Mouse (Mus musculus) lung, postnatal 0 days (tissue): ENCODE data around the gene Defb45. TPM values are rescaled to one million over a fixed set of nuclear protein-coding genes. Genes with fewer than 3 reads are reported as not detected.

Experiments
- ATAC-seq: fragments of 200-750 bp; cut with Nextera tagmentation; 2 replicates; pipeline ENCODE4 v1.8.0; 2017; ENCODE audit warnings: moderate library complexity
- DNase-seq: peaks from one replicate; pipeline ENCODE4 v3.0.0-alpha.2; 2016; ENCODE audit warnings: low spot score
- H3K27ac ChIP-seq: fragments of 300-500 bp; sonication (generic); 2 replicates; pipeline ENCODE4 v1.5.1; 2014; ENCODE audit warnings: antibody characterized with exemption, mild to moderate bottlenecking, low read length, mixed read lengths
- H3K27me3 ChIP-seq: fragments of 300-500 bp; sonication (generic); replicated peaks from 2 replicates; pipeline ENCODE4 v1.6.1; 2014; ENCODE audit warnings: low read length, mixed read lengths; ENCODE audit not compliant: insufficient read depth
- H3K36me3 ChIP-seq: fragments of 300-500 bp; sonication (generic); 2 replicates; pipeline ENCODE4 v1.6.1; 2014; ENCODE audit warnings: low read length, mixed read lengths; ENCODE audit not compliant: insufficient read depth
- H3K4me1 ChIP-seq: fragments of 300-500 bp; sonication (generic); 2 replicates; pipeline ENCODE4 v1.6.1; 2014; ENCODE audit warnings: antibody characterized with exemption, low read depth, low read length, mixed read lengths; ENCODE audit not compliant: insufficient read depth
- H3K4me2 ChIP-seq: fragments of 300-500 bp; sonication (generic); replicated peaks from 2 replicates; pipeline ENCODE4 v1.6.1; 2014; ENCODE audit warnings: low read depth, mild to moderate bottlenecking, low read length, moderate library complexity, mixed read lengths
- H3K4me3 ChIP-seq: fragments of 300-500 bp; sonication (generic); 2 replicates; pipeline ENCODE4 v1.5.1; 2014; ENCODE audit warnings: low read depth, low read length
- H3K9ac ChIP-seq: fragments of 300-500 bp; sonication (generic); replicated peaks from 2 replicates; pipeline ENCODE4 v1.6.1; 2014; ENCODE audit warnings: low read depth, mild to moderate bottlenecking
- H3K9me3 ChIP-seq: fragments of 300-500 bp; sonication (generic); 2 replicates; pipeline ENCODE4 v1.6.1; 2016; ENCODE audit warnings: low read length, mixed read lengths
- CTCF ChIP-seq: IDR thresholded peaks from 2 replicates; pipeline ENCODE4 v1.5.1; 2016; ENCODE audit warnings: antibody characterized with exemption, mild to moderate bottlenecking
- EP300 ChIP-seq: IDR thresholded peaks from 2 replicates; pipeline ENCODE4 v1.6.1; 2016; ENCODE audit warnings: antibody characterized with exemption, mild to moderate bottlenecking, control low read depth
- WGBS: fragments of 180-500 bp; shearing (Covaris S2); extraction: QIAGEN DNeasy Blood & Tissue Kit; methylation state at CpG from one replicate; pipeline ENCODE4 v1.1.7; 2014; 5-methylcytosine and 5-hydroxymethylcytosine counted together
- polyA plus RNA-seq: library from polyadenylated mRNA; unstranded; fragments of >200 nt; fragmentation: Nextera tagmentation; extraction: Ambion mirVana; gene quantifications from 2 replicates; pipeline ENCODE4 v1.2.1, GENCODE M21; 2015

Defb45 gene
- polyA plus RNA-seq, 1 experiment from 2014 or later: not detected

GRCm38 (mm10) chr2:152600076-152600475, 877 bp upstream of the Defb45 start:
- 68% methylated on average over 6 of the region's 6 CpGs for WGBS
- Histone ChIP-seq H3K27ac (no peak overlapping the region), H3K27me3 (no peaks in the 10 kb centered on the region), H3K9ac (no peak overlapping the region), H3K4me3 (no peak overlapping the region), H3K4me2 (no peak overlapping the region), H3K9me3 (no peaks in the 10 kb centered on the region), H3K36me3 (no peaks in the 10 kb centered on the region), H3K4me1 (no peaks in the 10 kb centered on the region)
- DNase-seq (no peak), ATAC-seq (no peak)
- TF ChIP-seq EP300 (no peak), CTCF (no peak)

GRCm38 (mm10) chr2:152589021-152589420, 10.2 kb downstream of the Defb45 start:
- no peaks in the 10 kb centered on the region for H3K36me3 ChIP-seq
- no peak for DNase-seq
- no peaks in the 10 kb centered on the region for H3K27me3 ChIP-seq
- no peak overlapping the region for H3K4me2 ChIP-seq
- TF ChIP-seq EP300 (no peak), CTCF (no peak)
- no peaks in the 10 kb centered on the region for H3K4me1 ChIP-seq
- WGBS: 30% methylated on average over 6 of the region's 6 CpGs
- no peak for ATAC-seq
- H3K4me3 ChIP-seq: no peak overlapping the region
- H3K27ac ChIP-seq: no peak overlapping the region
- no peaks in the 10 kb centered on the region for H3K9me3 ChIP-seq
- H3K9ac ChIP-seq: no peak overlapping the region

GRCm38 (mm10) chr2:152588450-152588849, 10.7 kb downstream of the Defb45 start:
- H3K4me2 ChIP-seq: no peak overlapping the region
- no peaks in the 10 kb centered on the region for H3K9me3 ChIP-seq
- H3K27me3 ChIP-seq: no peaks in the 10 kb centered on the region
- no peak overlapping the region for H3K4me3 ChIP-seq
- WGBS: 26% methylated on average over 2 of the region's 2 CpGs
- no peak overlapping the region for H3K27ac ChIP-seq
- no peaks in the 10 kb centered on the region for H3K4me1 ChIP-seq
- H3K36me3 ChIP-seq: no peaks in the 10 kb centered on the region
- DNase-seq (no peak), ATAC-seq (no peak)
- TF ChIP-seq CTCF (no peak), EP300 (no peak)
- H3K9ac ChIP-seq: no peak overlapping the region

DNA sequence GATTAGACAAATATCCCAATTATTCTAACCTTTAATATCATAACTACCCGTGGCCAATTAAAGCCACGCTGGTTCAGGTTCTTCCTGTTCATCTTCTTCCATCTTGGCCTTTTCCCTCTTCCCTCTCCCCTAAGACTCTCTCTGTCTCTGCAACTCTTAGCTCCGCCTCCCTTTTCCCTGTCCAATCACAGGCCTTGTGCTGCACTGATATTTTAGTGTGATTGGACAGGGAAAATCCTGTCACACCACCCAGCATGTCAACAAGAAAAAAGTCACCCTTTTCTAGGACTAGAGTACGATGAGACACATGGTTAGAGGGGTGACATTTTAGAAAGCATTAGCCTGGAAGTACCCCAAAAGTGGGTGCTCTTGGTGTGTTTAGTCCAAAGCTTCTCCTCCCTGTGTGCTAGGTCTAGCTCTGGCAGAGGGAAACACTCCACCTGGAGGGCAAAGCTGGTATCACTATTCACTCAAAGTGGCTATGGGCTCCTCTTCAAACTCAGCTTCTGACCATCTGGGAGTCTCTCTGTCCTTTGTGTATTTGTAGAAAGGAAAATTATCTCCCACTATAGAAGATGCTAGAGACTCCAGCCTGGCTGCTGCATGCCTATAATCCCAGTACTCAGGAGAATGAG, 12.2 kb downstream of the Defb45 start:
- TF ChIP-seq CTCF (peak; percentile 58), EP300 (no peak)
- DNase-seq: no peak
- H3K4me3 ChIP-seq: no peak overlapping the region
- H3K9me3 ChIP-seq: no peaks in the 10 kb centered on the region
- no peak overlapping the region for H3K4me2 ChIP-seq
- 74% methylated on average over 4 of the region's 4 CpGs for WGBS
- H3K4me1 ChIP-seq: no peaks in the 10 kb centered on the region
- ATAC-seq: no peak
- H3K36me3 ChIP-seq: no peaks in the 10 kb centered on the region
- H3K9ac ChIP-seq: no peak overlapping the region
- no peaks in the 10 kb centered on the region for H3K27me3 ChIP-seq
- H3K27ac ChIP-seq: no peak overlapping the region

DNA sequence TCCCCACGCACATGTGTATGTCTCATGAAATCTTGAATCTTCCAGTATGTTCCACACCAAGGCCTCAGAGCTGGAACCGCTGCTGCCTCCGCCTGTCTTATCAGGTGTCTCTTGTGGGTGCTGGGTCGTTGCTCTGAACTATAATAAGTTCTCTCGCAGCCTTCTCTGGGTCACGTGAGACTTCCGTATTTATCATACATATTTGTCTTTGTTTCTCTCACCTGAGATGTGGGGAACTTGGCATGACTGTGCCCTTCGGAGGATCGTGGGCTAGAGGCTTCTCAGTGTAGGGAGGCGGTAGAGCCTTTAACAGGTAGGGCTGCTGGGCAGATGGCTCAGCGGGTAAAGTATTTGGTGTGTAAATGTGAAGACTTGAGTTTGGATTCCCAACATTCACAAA, 18.6 kb downstream of the Defb45 start:
- Histone ChIP-seq H3K27ac (no peak overlapping the region), H3K4me3 (no peak overlapping the region), H3K4me1 (no peaks in the 10 kb centered on the region), H3K9me3 (no peaks in the 10 kb centered on the region), H3K36me3 (no peaks in the 10 kb centered on the region), H3K4me2 (no peak overlapping the region), H3K9ac (no peak overlapping the region), H3K27me3 (no peaks in the 10 kb centered on the region)
- 72% methylated on average over 11 of the region's 11 CpGs for WGBS
- DNase-seq: no peak
- TF ChIP-seq EP300 (no peak), CTCF (no peak)
- no peak for ATAC-seq

DNA sequence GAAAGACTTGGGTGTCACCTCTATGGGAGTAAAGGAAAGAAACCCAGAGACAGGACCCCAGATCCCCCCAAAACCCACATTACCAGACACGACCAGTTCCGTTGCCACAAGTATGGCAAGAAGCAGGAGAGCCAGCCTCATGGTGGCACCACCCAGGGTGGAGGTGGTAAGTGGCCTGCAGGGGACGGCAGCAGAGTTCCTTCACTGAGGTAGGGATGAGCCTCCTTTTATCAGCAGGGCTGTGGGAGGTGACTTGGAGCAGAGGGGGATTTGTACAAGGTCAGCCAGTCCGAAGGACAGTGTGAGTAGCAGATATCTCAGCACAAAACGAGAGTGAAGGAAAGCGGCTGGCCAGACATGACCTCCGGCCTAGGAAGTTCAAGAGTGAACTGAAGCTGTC, 19.1 kb downstream of the Defb45 start, which contains the start of gene Defb19:
Gene Defb19, minus strand, starts transcription at position 206 of the 400 bp plus-strand sequence.
- Histone ChIP-seq H3K27ac (no peak within 1 kb of the TSS), H3K27me3 (no peaks in the 10 kb centered on the region), H3K9me3 (no peaks in the 10 kb centered on the region), H3K4me1 (no peaks in the 10 kb centered on the region), H3K36me3 (no peaks in the 10 kb centered on the region), H3K4me2 (no peak within 1 kb of the TSS), H3K4me3 (no peak within 1 kb of the TSS), H3K9ac (no peak within 1 kb of the TSS)
- WGBS: 58% methylated on average over 7 of the region's 7 CpGs
- DNase-seq (no peak), ATAC-seq (no peak)
- no peak for TF ChIP-seq CTCF
- no peak for TF ChIP-seq EP300

DNA sequence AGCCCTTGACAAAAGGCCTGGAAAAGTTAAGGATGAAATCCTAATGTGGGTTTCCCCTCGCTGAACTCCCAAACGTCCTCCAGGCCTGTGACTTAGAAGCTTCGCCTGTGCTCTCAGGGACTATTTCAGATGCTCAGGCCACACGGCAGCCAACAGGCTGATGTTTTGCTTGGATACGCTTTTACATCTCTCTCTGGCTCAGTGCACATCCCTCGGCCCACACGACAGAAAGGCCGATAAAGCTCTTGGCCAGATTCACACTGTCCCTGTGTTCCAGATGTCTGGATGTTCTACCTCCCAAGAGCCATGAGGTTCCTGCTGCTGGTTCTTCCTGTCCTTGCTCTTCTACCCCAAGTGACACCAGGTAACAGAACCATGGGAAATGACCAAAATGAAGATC, 25.7 kb downstream of the Defb45 start:
- Histone ChIP-seq H3K27ac (no peak overlapping the region), H3K4me1 (no peaks in the 10 kb centered on the region), H3K4me3 (no peak overlapping the region), H3K36me3 (no peaks in the 10 kb centered on the region), H3K9ac (no peak overlapping the region), H3K27me3 (no peaks in the 10 kb centered on the region), H3K9me3 (no peaks in the 10 kb centered on the region), H3K4me2 (no peak overlapping the region)
- ATAC-seq: no peak
- TF ChIP-seq EP300 (no peak), CTCF (no peak)
- DNase-seq: no peak
- WGBS: 85% methylated on average over 8 of the region's 8 CpGs
